Mouse (Mus musculus) bone marrow macrophage, adult 2 months (primary cell): ENCODE measurements at regions not wholly inside any gene's neighbourhood (a gene's known extent, or its start where the extent isn't known, plus 50 kb on each side); places are given as distances from the start of the nearest gene placed in this dataset.

ENCODE experiments used
- CTCF ChIP-seq: IDR thresholded peaks from 2 replicates; pipeline ENCODE4 v1.5.1; 2012; ENCODE audit warnings: low read depth, mild to moderate bottlenecking, low read length, moderate library complexity
- POLR2A ChIP-seq: IDR thresholded peaks from 2 replicates; pipeline ENCODE4 v1.6.1; 2012; ENCODE audit warnings: mild to moderate bottlenecking, low read depth, low read length, borderline replicate concordance

- no peak for TF ChIP-seq CTCF
- no peak for TF ChIP-seq POLR2A
Observed at GRCm38 (mm10) chr10:60931891-60932378, 100.6 kb upstream of the Unc5b start.
